Mouse (Mus musculus) megakaryocyte, embryonic 14.5 days (primary cell): ENCODE measurements at regions not wholly inside any gene's neighbourhood (a gene's known extent, or its start where the extent isn't known, plus 50 kb on each side); places are given as distances from the start of the nearest gene placed in this dataset.

Experiments
- FLI1 ChIP-seq: IDR thresholded peaks from 2 replicates; pipeline ENCODE4 v1.6.1; 2012; ENCODE audit warnings: low read length, inconsistent platforms, mixed read lengths
- GATA1 ChIP-seq: IDR thresholded peaks from 3 replicates; pipeline ENCODE4 v1.6.1; 2012; ENCODE audit warnings: mixed read lengths, low read length, inconsistent platforms, borderline replicate concordance

- TF ChIP-seq FLI1 (no peak), GATA1 (no peak)
These were observed 584.8 kb downstream of the Zfp706 start for GRCm38 (mm10) chr15:36422781-36423180.
